Mouse (Mus musculus): ENCODE data around the gene Rom1. TPM values are rescaled to one million over a fixed set of nuclear protein-coding genes. Genes with fewer than 3 reads are reported as not detected.

Rom1 gene
- total RNA-seq (2023): 1 to 10 TPM; 2.6 to 3.1 TPM

GRCm38 (mm10) chr19:8929224-8930088, at the start of gene Rom1, which contains the start of gene Eml3:
TSS of gene Rom1 (minus strand) at chr19:8929356.
TSS of gene Eml3 (plus strand) at chr19:8929552.

DNA sequence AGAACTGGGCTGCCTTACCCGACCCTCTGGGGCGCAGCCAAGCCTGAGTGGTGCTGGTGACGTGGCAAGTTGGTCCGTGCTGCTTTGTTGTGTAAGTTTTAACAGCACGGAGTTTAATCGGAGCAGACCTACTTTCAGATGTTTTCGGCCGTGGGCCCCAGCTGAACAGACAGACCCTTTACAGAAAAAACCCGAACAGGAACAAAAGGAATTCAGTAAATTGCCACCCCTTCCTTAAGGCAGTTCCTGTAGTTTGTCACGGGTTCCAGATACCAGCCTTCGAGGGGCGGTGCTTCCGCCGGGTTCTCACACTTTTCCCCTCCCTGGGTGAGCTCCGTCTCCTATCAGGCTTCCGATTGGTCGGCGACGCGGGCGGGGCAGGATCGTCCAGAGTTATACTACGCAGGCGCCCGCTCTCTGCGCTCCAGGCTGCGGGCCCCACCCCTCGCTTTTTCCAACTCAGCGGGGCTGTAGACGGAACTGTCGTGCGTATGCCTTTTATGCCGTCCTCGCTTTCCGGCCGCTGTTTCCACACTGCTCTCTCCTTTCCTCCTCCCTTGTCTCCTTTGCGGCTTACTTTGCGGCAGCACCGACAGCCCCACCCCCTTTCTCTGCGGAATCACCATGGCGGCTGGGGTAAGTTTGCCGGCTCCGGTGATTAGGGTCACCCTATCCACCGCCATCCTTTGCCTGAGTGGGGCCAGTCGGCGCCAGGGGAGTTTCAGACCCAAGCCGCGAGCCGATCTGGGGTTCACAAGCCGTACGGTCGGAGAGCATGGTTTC, 37.6 kb upstream of the Rom1 start, which contains the start of gene Eef1g:
Gene Eef1g, plus strand, starts transcription at position 452 of the 783 bp plus-strand sequence.

GRCm38 (mm10) chr19:8953135-8954039, 24.2 kb upstream of the Rom1 start, which contains the start of gene Tut1:
TSS of gene Tut1 (plus strand) at chr19:8953847.

DNA sequence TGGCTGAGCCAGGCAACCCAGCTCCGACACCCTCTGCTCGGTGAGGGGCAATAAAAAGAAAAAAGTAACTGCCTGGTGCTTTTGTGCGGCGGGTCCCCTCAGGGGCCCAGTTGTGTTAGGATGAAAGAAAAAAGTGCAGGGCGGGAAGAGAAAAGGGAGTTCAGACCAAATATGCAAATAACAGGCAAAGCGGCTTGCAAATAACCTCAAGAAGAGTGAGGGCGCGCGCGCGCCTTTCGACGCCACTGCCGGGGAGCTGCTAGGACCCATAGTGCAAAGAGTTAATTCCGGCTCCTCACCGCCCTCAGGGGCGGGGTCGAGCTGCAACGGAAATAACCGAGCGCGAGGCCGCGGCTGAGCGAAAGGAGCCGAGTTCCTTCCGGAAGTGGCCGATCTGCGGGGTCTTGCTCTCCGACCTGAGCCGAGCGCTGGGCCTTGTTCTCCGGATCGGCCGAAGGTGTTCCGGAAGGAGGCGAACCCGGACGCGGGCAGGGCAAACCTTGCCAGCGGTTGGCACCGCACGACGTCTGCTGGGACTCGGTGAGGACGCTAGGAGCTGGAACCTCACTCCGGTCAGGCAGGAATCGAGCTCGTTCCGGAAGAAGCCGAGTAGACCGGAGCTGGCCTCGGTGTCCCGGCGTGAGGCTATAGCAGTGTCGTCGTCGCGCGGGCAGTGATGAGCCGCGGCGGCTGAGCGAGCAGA, 12.5 kb upstream of the Rom1 start, which contains the start of gene Mta2:
Gene Mta2, plus strand, starts transcription at position 361 of the 703 bp plus-strand sequence.

GRCm38 (mm10) chr19:8920073-8920736, 9.0 kb downstream of the Rom1 start, which contains the start of gene B3gat3:
TSS of gene B3gat3 (plus strand) at chr19:8920374.

DNA sequence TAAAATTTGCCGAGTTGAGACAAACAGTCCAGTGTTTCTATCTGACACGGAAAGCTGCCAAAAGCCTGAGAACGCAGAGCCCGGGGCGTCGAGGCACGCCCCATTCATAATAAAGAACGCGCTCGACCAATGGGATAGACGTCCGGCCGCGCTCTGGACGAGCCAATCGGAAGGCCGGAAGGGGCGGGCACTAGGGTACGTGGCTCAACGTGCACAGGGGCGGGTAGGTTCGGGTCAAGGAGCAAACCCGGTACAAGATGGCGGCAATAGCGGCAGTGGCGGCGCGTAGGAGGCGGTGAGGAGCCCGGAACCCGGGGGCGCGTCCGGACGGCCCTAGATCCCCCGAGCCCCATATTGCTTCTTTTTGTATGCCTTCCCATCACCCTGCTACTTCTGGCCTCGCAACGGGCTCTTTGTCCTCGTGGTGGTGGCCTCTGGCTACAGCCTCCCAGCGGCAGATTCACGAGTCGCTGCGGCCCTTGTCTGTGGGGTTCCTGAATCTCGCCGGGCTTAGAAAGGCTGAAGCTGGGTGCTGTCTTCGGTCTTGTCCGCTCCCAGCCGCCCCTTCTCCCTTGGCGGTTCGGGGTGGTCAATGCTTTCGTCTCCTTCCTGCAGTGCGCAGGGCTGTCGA, 31.2 kb downstream of the Rom1 start, which contains the start of gene Ganab:
Gene Ganab, plus strand, starts transcription at position 207 of the 631 bp plus-strand sequence.

GRCm38 (mm10) chr19:8892829-8893766, 36.1 kb downstream of the Rom1 start, which contains the start of gene Ints5:
TSS of gene Ints5 (plus strand) at chr19:8893005.

GRCm38 (mm10) chr19:8888511-8889385, 40.4 kb downstream of the Rom1 start, which contains the start of the genes 1810009A15Rik and Gm49416:
TSS of gene 1810009A15Rik (plus strand) at chr19:8888853.
TSS of gene Gm49416 (plus strand) at chr19:8888926.

GRCm38 (mm10) chr19:8883616-8884015, 45.5 kb downstream of the Rom1 start, which contains the start of the genes Lbhd1 and Gm49403:
TSS of gene Lbhd1 (plus strand) at chr19:8883732.
TSS of gene Gm49403 (plus strand) at chr19:8883930.

GRCm38 (mm10) chr19:8880311-8881033, 48.7 kb downstream of the Rom1 start, which contains the start of gene Uqcc3:
TSS of gene Uqcc3 (minus strand) at chr19:8880923.

Other genes starting within 250 kb of the Rom1 start
- gene Slc3a2, start 206.0 kb downstream of the Rom1 start, total RNA-seq (2023): 100 to 1,000 TPM; 198 to 224 TPM
- gene Wdr74, start 193.5 kb downstream of the Rom1 start, total RNA-seq (2023): 10 to 100 TPM; 41.0 to 42.9 TPM
- 1 to 10 TPM in 1 of 2 experiments, not detected in 1; 1.8 TPM for gene 1700092M07Rik, start 188.6 kb downstream of the Rom1 start, total RNA-seq (2023)
- gene Stx5a, start 187.9 kb downstream of the Rom1 start, total RNA-seq (2023): 100 to 1,000 TPM; 158 to 163 TPM
- gene Nxf1, start 172.3 kb downstream of the Rom1 start, total RNA-seq (2023): 100 to 1,000 TPM; 220 to 231 TPM
- gene Tmem223, start 158.4 kb downstream of the Rom1 start, total RNA-seq (2023): 10 to 100 TPM; 30.2 to 33.8 TPM
- 100 to 1,000 TPM; 114 to 120 TPM for gene Tmem179b, start 154.9 kb downstream of the Rom1 start, total RNA-seq (2023)
- 10 to 100 TPM; 11.3 to 13.8 TPM for gene Taf6l, start 142.9 kb downstream of the Rom1 start, total RNA-seq (2023)
- gene Polr2g, start 130.8 kb downstream of the Rom1 start, total RNA-seq (2023): 10 to 100 TPM; 57.5 to 68.0 TPM
- 1 to 10 TPM; 2.1 to 3.1 TPM for gene Zbtb3, start 126.8 kb downstream of the Rom1 start, total RNA-seq (2023)
- 10 to 100 TPM; 31.1 to 35.2 TPM for gene Ttc9c, start 110.0 kb downstream of the Rom1 start, total RNA-seq (2023)
- 100 to 1,000 TPM; 107 to 124 TPM for gene Hnrnpul2, start 109.3 kb downstream of the Rom1 start, total RNA-seq (2023)
- 10 to 100 TPM; 21.6 to 27.8 TPM for gene AC129217.1, start 99.6 kb downstream of the Rom1 start, total RNA-seq (2023)
- 100 to 1,000 TPM in 1 of 2 experiments, 10 to 100 TPM in 1; 97.1 to 109 TPM for gene Bscl2, start 91.9 kb downstream of the Rom1 start, total RNA-seq (2023)
- not detected for gene Gng3, start 90.2 kb downstream of the Rom1 start, total RNA-seq (2023)
- under 1 TPM; 0.27 to 0.55 TPM for gene Lrrn4cl, start 78.6 kb downstream of the Rom1 start, total RNA-seq (2023)
- 100 to 1,000 TPM; 107 to 138 TPM for gene Ubxn1, start 57.9 kb downstream of the Rom1 start, total RNA-seq (2023)
- 10 to 100 TPM; 19.3 to 24.4 TPM for gene Uqcc3, start 48.4 kb downstream of the Rom1 start, total RNA-seq (2023)
- 10 to 100 TPM; 11.6 to 16.5 TPM for gene Lbhd1, start 45.6 kb downstream of the Rom1 start, total RNA-seq (2023)
- not detected for gene Gm49403, start 45.4 kb downstream of the Rom1 start, total RNA-seq (2023)
- gene 1810009A15Rik, start 40.5 kb downstream of the Rom1 start, total RNA-seq (2023): 10 to 100 TPM; 32.3 to 36.4 TPM
- gene Gm49416, start 40.4 kb downstream of the Rom1 start, total RNA-seq (2023): 1 to 10 TPM in 1 of 2 experiments, not detected in 1; 6.1 TPM
- 10 to 100 TPM; 13.1 to 16.0 TPM for gene Ints5, start 36.4 kb downstream of the Rom1 start, total RNA-seq (2023)
- gene Ganab, start 31.3 kb downstream of the Rom1 start, total RNA-seq (2023): 100 to 1,000 TPM; 114 to 122 TPM
- gene B3gat3, start 9.0 kb downstream of the Rom1 start, total RNA-seq (2023): 10 to 100 TPM; 48.9 to 52.6 TPM
- gene Eml3, start 196 bp upstream of the Rom1 start, total RNA-seq (2023): 10 to 100 TPM; 62.0 to 62.9 TPM
- gene Mta2, start 12.5 kb upstream of the Rom1 start, total RNA-seq (2023): 100 to 1,000 TPM; 112 to 114 TPM
- gene Tut1, start 24.5 kb upstream of the Rom1 start, total RNA-seq (2023): 10 to 100 TPM; 15.6 to 15.7 TPM
- gene Eef1g, start 37.7 kb upstream of the Rom1 start, total RNA-seq (2023): 100 to 1,000 TPM; 194 to 241 TPM
- gene Ahnak, start 59.9 kb upstream of the Rom1 start, total RNA-seq (2023): 1,000 to 10,000 TPM; 1,396 to 1,409 TPM
- gene Scgb1a1, start 158.6 kb upstream of the Rom1 start, total RNA-seq (2023): not detected
- 10 to 100 TPM; 19.8 to 25.4 TPM for gene Asrgl1, start 206.3 kb upstream of the Rom1 start, total RNA-seq (2023)

All from monocyte, adult 59 days (primary cell).